Mouse (Mus musculus) C2C12 (cell line): Measurements from ENCODE around the gene Scfd2.

Experiments
- CEBPB ChIP-seq: IDR thresholded peaks from one replicate; pipeline ENCODE4 v1.6.1; 2011; ENCODE audit warnings: low read depth, mild to moderate bottlenecking, control low read depth, moderate library complexity
- CTCF ChIP-seq: IDR thresholded peaks from one replicate; pipeline ENCODE4 v1.5.1; 2011; ENCODE audit not compliant: control insufficient read depth, insufficient read depth, insufficient read length
- MAX ChIP-seq: IDR thresholded peaks from one replicate; pipeline ENCODE4 v1.6.1; 2011; ENCODE audit warnings: mild to moderate bottlenecking, control low read depth
- MYOD1 ChIP-seq: IDR thresholded peaks from one replicate; pipeline ENCODE4 v1.6.1; 2011; ENCODE audit warnings: low read depth; ENCODE audit not compliant: control insufficient read depth, insufficient read length

DNA sequence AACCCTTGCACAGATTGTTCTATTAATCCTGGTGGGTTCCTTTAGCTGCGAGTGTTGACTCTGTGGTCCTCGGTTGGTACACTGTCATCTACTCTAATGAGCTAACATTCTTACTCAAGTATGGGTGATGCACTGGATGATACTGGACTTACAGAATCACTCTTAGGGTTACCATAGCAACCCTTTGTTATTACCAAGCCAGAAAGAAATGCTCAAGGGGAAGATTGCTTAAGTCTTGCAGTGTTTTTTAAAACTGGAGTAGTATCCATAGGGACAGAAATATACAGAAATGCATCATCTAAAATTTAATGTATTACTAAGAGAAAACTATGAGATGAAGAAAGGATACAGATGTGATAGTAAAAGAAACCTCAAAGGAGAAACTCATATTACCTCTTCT lies 139.8 kb downstream of the Scfd2 start:
- no peak for TF ChIP-seq CTCF
- TF ChIP-seq MYOD1: no peak
- no peak for TF ChIP-seq MAX
- no peak for TF ChIP-seq CEBPB
